Mouse (Mus musculus) gastrocnemius, adult 18-20 months (tissue): Measurements from ENCODE around the gene Commd6. TPM values are rescaled to one million over a fixed set of nuclear protein-coding genes. Genes with fewer than 3 reads are reported as not detected.
A peak's percentile ranks its signal among the peaks of the same experiment; 100 is the strongest.
"Not testable (repeated sequence)": the region's sequence is repeated elsewhere in the genome, so short reads cannot be mapped to it uniquely, and the experiment has no call there.

Experiments
- DNase-seq: peaks from one replicate; pipeline ENCODE4 v3.0.0; 2021; ENCODE audit warnings: low spot score
- total RNA-seq, 2 experiments: library from RNA; stranded (reverse); gene quantifications; 2 replicates each; pipeline ENCODE4 v1.2.3; 2021

The Commd6 gene
- total RNA-seq, 2 experiments from 2014 or later: 12.5 to 16.7 TPM

DNA sequence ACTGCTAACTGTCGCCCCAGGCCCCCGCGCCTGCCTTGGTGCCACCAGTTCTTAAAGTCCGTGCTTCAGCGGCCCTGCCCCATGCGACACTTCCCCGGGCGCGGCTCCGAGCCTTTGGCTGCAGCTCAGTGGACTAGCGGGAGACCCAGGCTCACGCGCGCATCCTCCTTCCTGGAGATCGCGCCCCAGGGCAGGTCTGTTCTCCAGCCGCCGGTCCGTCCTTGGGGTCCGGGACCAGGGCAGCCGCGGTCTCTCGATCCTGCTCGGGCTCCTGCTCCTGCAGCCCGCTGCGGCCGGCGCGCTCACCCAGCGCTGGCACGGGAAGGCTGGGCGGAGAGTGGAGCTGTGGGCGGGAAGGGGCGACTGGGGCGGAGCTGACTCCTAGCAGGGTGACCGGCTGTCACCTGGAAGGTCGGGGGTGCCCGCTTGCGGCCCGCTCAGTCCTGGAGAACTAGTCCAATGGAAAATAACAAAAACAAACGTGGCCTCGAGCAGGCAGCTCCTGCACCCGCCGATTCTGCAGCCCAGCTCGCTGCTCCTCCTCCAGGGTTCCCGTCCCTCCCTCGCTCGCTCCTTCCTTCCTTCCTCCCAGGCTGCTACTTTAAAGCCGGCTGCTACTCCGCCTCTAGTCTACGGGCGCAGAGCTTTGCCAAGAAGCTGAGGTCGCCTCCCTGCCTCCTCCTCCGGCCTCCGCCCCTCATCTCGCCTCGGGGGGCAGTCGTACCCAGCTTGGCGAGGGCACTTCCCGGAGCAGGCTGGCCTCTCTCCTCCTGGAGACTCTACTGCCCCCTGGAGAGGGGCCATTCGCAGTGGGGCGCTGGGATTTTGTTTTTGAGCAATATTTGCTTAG lies 31.7 kb downstream of the Commd6 start, which contains the start of gene Tbc1d4:
Tbc1d4 (minus strand) TSS at position 673 of the 850 bp plus-strand sequence.
- DNase-seq: peak; percentile 81

DNA sequence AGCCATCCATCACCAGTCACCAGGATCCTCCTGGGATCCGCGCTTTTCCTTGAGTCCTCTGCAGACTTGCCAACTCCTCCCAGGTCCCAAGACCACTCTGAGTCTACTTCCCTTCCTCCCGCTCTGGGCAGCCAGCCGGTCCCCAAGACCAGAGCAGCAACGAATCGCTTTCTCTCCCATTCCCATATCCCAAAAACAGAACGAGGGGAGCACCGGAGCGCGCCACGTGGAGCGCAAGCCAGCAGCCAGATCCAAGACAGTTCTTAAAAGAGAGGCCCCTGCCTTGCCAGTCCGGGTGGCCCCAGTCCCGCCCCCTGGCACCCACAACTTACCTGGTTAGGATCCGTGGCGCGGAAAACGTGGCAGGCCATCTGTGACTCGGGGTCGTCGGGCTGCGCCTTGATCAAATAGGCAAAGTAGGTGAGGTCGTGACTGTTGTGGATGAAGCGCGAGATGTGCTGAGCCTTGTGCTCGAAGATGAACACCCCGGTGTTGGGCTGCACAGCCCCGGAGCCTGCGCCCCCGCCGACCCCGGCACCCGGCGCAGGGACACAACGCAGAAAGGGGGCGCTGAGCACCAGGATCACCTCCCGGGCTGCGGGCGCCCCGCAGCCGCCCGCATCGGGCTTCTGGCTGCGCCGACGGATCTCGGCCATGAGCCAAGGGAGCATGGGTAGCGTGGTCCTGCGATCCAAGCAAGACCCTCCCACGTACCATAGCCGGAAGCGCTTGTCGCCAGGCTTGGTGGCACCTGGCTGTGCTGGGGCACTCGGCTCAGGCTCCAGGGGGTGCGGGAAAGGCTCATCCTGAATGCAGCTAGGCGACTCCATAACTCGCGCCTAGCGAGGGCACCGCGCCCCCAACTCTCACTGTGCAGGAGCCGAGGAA lies 32.6 kb downstream of the Commd6 start:
- DNase-seq: peak; percentile 18

DNA sequence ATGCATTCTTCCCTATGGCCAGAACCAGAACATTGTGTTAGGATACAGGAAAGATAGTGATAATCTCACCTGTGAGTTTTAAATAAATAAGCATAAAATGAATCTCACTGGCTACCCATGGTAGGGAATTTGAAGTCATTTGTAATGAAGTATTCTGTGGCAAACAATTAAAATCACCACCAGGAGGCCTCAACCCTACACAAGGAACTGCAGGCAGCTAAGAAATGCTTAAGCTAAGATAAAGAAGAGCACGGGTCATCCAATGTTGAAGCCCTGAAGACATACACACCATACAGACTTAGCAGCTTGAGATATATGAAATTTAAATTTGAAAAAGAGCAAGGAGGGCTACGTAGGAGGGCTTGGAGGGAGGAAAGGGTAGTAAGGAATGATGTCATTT lies 34.6 kb downstream of the Commd6 start:
- no peak for DNase-seq

DNA sequence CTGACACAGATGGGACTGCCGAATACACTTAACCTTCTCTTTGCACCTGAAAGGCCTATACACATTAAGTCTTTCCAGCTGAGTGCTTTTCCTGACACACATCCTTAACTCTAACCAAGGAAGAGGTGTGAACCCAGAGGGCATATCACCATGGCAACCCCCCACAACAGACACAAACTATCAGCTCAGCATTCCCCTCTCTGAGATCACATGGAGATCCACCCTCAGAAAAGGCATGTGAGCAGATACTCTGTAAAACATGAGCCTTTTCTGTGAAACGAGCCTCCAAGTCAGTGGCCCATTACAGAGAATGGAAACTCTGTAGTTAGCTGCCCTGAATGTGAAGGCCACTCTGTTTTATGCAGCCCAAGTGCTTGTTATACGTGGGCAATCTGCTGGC lies 37.6 kb downstream of the Commd6 start:
- no peak for DNase-seq

DNA sequence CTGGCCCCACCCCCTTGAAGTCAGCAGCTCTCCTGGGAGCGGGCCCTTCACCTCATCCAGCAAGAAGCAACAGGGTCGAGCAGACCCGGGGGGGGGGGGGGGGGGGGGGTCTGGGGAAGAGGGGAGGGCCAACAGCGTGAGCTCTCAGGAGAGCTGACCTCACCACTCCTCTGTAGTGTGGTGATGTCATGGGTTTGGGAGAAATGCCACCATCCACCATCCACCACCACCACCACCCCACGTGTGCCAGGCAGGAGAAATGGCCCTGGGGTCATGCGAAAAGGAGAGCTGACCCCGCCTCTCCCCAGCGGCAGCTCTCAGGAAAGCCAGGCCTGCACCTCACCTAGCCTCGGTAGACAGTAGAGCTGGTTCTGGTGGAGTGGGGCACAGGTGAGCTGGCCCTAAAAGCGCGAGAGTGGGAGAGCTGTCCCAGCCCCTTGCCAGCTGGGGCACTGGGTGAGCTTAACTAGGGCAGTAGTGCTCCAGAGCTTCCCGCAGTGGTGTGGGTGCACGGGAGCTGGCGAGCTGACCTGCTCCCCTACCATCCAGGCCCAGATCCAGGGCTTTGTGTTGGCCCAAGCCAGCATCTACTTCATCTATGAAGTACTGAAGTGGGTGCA lies 43.3 kb downstream of the Commd6 start:
- no peak for DNase-seq

DNA sequence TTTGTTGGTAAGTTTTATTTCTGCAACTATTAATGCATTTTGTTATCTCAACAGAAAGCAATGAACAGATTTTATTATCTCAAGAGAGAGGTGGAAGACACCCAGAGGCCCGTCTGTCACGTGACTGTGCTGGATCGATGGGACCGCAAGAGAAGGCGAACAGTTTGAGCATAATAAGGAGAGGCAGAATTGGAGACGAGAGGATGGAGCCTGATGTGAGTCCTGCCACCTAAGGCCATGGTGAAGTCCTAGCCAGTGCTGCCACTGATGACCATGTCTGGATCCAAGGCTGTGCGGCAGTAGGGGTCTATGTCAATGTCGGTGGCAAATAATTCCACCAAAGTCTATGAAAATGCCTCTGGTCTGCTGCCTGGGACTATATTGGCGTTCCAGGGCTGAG lies 43.8 kb downstream of the Commd6 start:
- DNase-seq: no peak

- DNase-seq: no peak
These were observed 45.0 kb downstream of the Commd6 start for GRCm38 (mm10) chr14:101595301-101596080.

GRCm38 (mm10) chr14:101594001-101594400 lies 46.5 kb downstream of the Commd6 start:
- DNase-seq: no peak

GRCm38 (mm10) chr14:101593340-101593739 lies 47.1 kb downstream of the Commd6 start:
- no peak for DNase-seq

DNA sequence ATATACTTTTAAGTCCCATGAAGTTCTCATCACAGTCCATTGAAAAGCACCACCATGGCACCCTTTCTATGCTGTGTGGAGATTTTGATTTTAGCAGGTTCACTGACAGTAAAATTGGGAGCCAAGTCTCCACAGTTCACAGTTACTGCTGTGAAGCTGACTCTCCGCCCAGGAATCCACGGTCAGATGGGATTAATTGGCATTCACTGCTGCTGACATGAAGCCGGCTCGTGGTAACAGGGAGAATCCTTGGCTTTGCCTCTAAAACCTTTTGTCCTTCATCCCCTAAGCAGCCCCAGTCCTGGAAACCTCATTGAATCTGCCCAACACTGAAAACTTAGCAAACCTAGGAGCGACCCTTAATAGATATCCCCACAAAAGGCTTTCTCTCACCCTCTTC lies 49.4 kb downstream of the Commd6 start:
- DNase-seq: peak; percentile 16

- DNase-seq: not testable (repeated sequence)
These were observed 52.1 kb downstream of the Commd6 start for GRCm38 (mm10) chr14:101588209-101588991.

GRCm38 (mm10) chr14:101587366-101588040 lies 53.0 kb downstream of the Commd6 start:
- DNase-seq: not testable (repeated sequence)

- DNase-seq: peak; percentile 72
These were observed 54.4 kb downstream of the Commd6 start for GRCm38 (mm10) chr14:101586096-101586495.

Other genes starting within 250 kb of the Commd6 start
- gene Tbc1d4, start 31.5 kb downstream of the Commd6 start, total RNA-seq: 10 to 100 TPM; 39.6 to 46.6 TPM
- gene Uchl3, start 13.3 kb upstream of the Commd6 start, total RNA-seq: 10 to 100 TPM; 29.8 to 30.0 TPM
- not detected for gene Gm9922, start 89.1 kb upstream of the Commd6 start, total RNA-seq
- 10 to 100 TPM; 60.0 to 72.5 TPM for gene Lmo7, start 89.3 kb upstream of the Commd6 start, total RNA-seq